Mouse (Mus musculus): ENCODE results near the gene Vmn2r81.
"Not testable (repeated sequence)": the region's sequence is repeated elsewhere in the genome, so short reads cannot be mapped to it uniquely, and the experiment has no call there.

Vmn2r81 gene

GRCm38 (mm10) chr10:79247392-79247791, at the start of gene Vmn2r81:
Gene Vmn2r81, plus strand, starts transcription at chr10:79247692.
- DNase-seq (ENCODE audit: low read depth), result not testable (repeated sequence)

DNA sequence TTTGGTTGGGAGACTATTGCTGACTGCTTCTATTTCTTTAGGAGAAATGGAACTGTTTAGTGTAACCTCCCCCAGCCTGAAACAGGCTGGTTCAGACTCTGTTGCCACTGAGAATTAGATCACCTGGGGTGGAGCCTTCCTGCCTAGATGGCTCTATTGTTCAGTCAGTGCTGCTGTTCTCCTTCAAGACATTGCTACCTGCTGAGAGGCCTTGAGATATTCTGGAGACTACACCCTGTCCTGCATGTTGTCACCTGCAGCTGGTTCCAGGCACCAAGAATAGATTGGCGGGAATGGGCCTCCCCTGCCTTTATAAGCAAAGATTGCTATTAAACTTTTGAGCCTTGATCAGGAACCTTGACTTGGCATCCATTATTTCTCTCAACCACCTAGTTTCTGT, 47.5 kb upstream of the Vmn2r81 start:
- DNase-seq (ENCODE audit: low read depth), result not testable (repeated sequence)

- DNase-seq (ENCODE audit: low read depth), result no peak
These were observed 27.1 kb upstream of the Vmn2r81 start for GRCm38 (mm10) chr10:79220432-79220831.

DNA sequence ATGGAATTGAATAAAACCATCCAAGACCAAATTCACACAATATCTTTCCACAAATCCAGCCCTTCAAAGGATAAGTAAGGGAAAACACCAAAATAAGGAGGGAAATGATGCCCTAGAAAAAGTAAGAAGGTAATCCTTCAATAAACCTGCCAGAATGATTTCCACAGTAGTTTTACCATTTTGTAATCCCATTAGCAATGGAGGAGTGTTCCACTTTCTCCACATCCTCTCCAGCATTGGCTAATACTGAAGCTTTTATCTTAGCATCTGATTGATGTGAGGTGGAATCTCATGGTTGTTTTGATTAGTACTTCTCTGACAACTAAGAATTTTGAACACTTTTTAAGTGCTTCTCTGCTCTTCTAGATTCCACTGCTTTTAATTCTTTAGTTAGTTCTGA, 25.9 kb upstream of the Vmn2r81 start:
- no peak for DNase-seq (ENCODE audit: low read depth)

GRCm38 (mm10) chr10:79222214-79222613, 25.3 kb upstream of the Vmn2r81 start:
- no peak for DNase-seq (ENCODE audit: low read depth)

GRCm38 (mm10) chr10:79322033-79322736, 74.7 kb downstream of the Vmn2r81 start:
- not testable (repeated sequence) for DNase-seq (ENCODE audit: low read depth)

- DNase-seq (ENCODE audit: low read depth), result no peak
These were observed 75.2 kb downstream of the Vmn2r81 start for GRCm38 (mm10) chr10:79322737-79323086.
